Comparison of ENCODE assay signal across 22 mouse cellular contexts in genomic region chr14:60027139-60027538, GRCm38 (mm10).
DNase-seq lines count a peak whose midpoint lies in the region; ATAC-seq lines count a peak whose summit lies in the region.
"Had no signal": no experiment of that assay in that cellular context is flagged by ENCODE, and none has a peak within 500 bp of the region (broad histone marks: within the 10 kb centered on the region; RNA-seq: fewer than 3 reads in every experiment).

No protein-coding gene starts in this region.

- H3K4me3 ChIP-seq in heart, embryonic 13.5 days, result no peak overlapping the region
- no peak overlapping the region for H3K4me3 ChIP-seq in heart, embryonic 16.5 days (ENCODE audit: low read length)
- H3K4me3 ChIP-seq in lung, embryonic 16.5 days (ENCODE audit: low read length), result no peak overlapping the region
- H3K4me3 ChIP-seq: embryonic facial prominence, embryonic 12.5 days; embryonic facial prominence, embryonic 15.5 days; forebrain, embryonic 12.5 days; forebrain, embryonic 15.5 days; hindbrain, embryonic 12.5 days; hindbrain, embryonic 15.5 days had no signal

- 35% methylated on average over 1 of the region's 1 CpGs for WGBS in heart, embryonic 13.5 days
- whole genome bisulfite sequencing in heart, embryonic 16.5 days, result 26% methylated on average over 1 of the region's 1 CpGs
- 50% methylated on average over 1 of the region's 1 CpGs for WGBS in lung, embryonic 16.5 days

- H3K4me1 ChIP-seq in heart, embryonic 13.5 days, result peaks cover 11% of the 10 kb centered on the region
- H3K4me1 ChIP-seq in heart, embryonic 16.5 days (ENCODE audit: control insufficient read depth, insufficient read depth, low read length), result peaks cover 8% of the 10 kb centered on the region
- 0 out of 2 replicates have a peak, but pooled peaks cover 2% of the 10 kb centered on the region for H3K4me1 ChIP-seq in lung, embryonic 16.5 days (replicated peaks; ENCODE audit: control insufficient read depth, insufficient read depth, low read length)
- H3K4me1 ChIP-seq: embryonic facial prominence, embryonic 12.5 days; forebrain, embryonic 12.5 days; forebrain, embryonic 15.5 days; hindbrain, embryonic 12.5 days; hindbrain, embryonic 15.5 days had no signal

- H3K27ac ChIP-seq in heart, embryonic 13.5 days (replicated peaks), result peak overlapping the region; percentile 67
- peak overlapping the region; percentile 66 for H3K27ac ChIP-seq in heart, embryonic 16.5 days (ENCODE audit: low read length)
- H3K27ac ChIP-seq in lung, embryonic 16.5 days (ENCODE audit: low read length), result no peak overlapping the region
- H3K27ac ChIP-seq: embryonic facial prominence, embryonic 12.5 days; embryonic facial prominence, embryonic 15.5 days; forebrain, embryonic 12.5 days; forebrain, embryonic 15.5 days; hindbrain, embryonic 12.5 days; hindbrain, embryonic 15.5 days had no signal

- ATAC-seq in frontal cortex, adult (ENCODE audit: low TSS enrichment), result peak; percentile 70
- ATAC-seq in heart, embryonic 13.5 days (ENCODE audit: extremely low read depth, insufficient number of reproducible peaks, low FRiP score, low TSS enrichment), result no peak
- no peak; the same call in 1 of the 2 replicates for ATAC-seq in heart, embryonic 16.5 days (replicated peaks; ENCODE audit: extremely low read depth, insufficient read depth, low FRiP score)
- ATAC-seq in lung, embryonic 16.5 days (ENCODE audit: low read depth), result 0 out of 2 replicates have a peak, but pooled peaks have one; percentile 41
- ATAC-seq: forebrain, embryonic 15.5 days; intestine, postnatal 0 days; Patski had no signal

- H3K9ac ChIP-seq in heart, embryonic 13.5 days, result no peak overlapping the region
- no peak overlapping the region for H3K9ac ChIP-seq in heart, embryonic 16.5 days (ENCODE audit: low read length)
- H3K9ac ChIP-seq in lung, embryonic 16.5 days (ENCODE audit: low read length), result no peak overlapping the region
- H3K9ac ChIP-seq: embryonic facial prominence, embryonic 12.5 days; embryonic facial prominence, embryonic 15.5 days; forebrain, embryonic 12.5 days; forebrain, embryonic 15.5 days; hindbrain, embryonic 12.5 days; hindbrain, embryonic 15.5 days had no signal

- H3K9me3 ChIP-seq in heart, embryonic 13.5 days, result no peaks in the 10 kb centered on the region
- H3K9me3 ChIP-seq in heart, embryonic 16.5 days (replicated peaks; ENCODE audit: control insufficient read depth, low read length), result no peaks in the 10 kb centered on the region
- H3K9me3 ChIP-seq in lung, embryonic 16.5 days (ENCODE audit: control insufficient read depth, low read length), result no peaks in the 10 kb centered on the region
- H3K9me3 ChIP-seq: embryonic facial prominence, embryonic 12.5 days; embryonic facial prominence, embryonic 15.5 days; forebrain, embryonic 12.5 days; forebrain, embryonic 15.5 days; G1E; hindbrain, embryonic 12.5 days; hindbrain, embryonic 15.5 days had no signal

- intact Hi-C loops in heart, postnatal 36 days (cut with DNase I), result no loop called here
- intact Hi-C loops in heart, postnatal 10 days (cut with DNase I), result no loop called here

- H3K4me2 ChIP-seq in heart, embryonic 13.5 days, result peak overlapping the region; percentile 18
- H3K4me2 ChIP-seq in heart, embryonic 16.5 days (ENCODE audit: low read depth, low read length), result peak overlapping the region; percentile 45
- no peak overlapping the region for H3K4me2 ChIP-seq in lung, embryonic 16.5 days (ENCODE audit: low read depth, low read length)
- H3K4me2 ChIP-seq: embryonic facial prominence, embryonic 12.5 days; embryonic facial prominence, embryonic 15.5 days; forebrain, embryonic 12.5 days; forebrain, embryonic 15.5 days; hindbrain, embryonic 12.5 days; hindbrain, embryonic 15.5 days had no signal

- H3K36me3 ChIP-seq in heart, embryonic 13.5 days, result no peaks in the 10 kb centered on the region
- no peaks in the 10 kb centered on the region for H3K36me3 ChIP-seq in heart, embryonic 16.5 days (ENCODE audit: control insufficient read depth, insufficient read depth)
- H3K36me3 ChIP-seq in lung, embryonic 16.5 days (ENCODE audit: control insufficient read depth, insufficient read depth, low read length), result no peaks in the 10 kb centered on the region
- H3K36me3 ChIP-seq: embryonic facial prominence, embryonic 12.5 days; embryonic facial prominence, embryonic 15.5 days; forebrain, embryonic 12.5 days; G1E had no signal

- no peaks in the 10 kb centered on the region for H3K27me3 ChIP-seq in heart, embryonic 13.5 days (replicated peaks)
- H3K27me3 ChIP-seq in heart, embryonic 16.5 days (ENCODE audit: control insufficient read depth, insufficient read depth, low read length), result no peaks in the 10 kb centered on the region
- peaks cover 2% of the 10 kb centered on the region for H3K27me3 ChIP-seq in lung, embryonic 16.5 days (ENCODE audit: control insufficient read depth, insufficient read depth, low read depth, low read length)
- H3K27me3 ChIP-seq: CH12.LX; embryonic facial prominence, embryonic 12.5 days; embryonic facial prominence, embryonic 15.5 days; forebrain, embryonic 12.5 days; forebrain, embryonic 15.5 days; hindbrain, embryonic 12.5 days; hindbrain, embryonic 15.5 days had no signal

- DNase-seq in frontal cortex, postnatal 25 days (ENCODE audit: low spot score in 2 of 2), result no peak
- DNase-seq in heart, postnatal 36 days, result no peak
- DNase-seq in heart, postnatal 10 days, result no peak
- DNase-seq in lung, postnatal 25 days (ENCODE audit: low spot score), result no peak
- DNase-seq: B cell, adult 2 months; cerebellum, adult 11 months; cerebellum, adult 2 months; cerebellum, adult 9-11 months had no signal

Comparison
In these comparisons a context has a peak if more than half of its experiments do, and no peak if none do; other contexts are left out.
1. ATAC-seq: peak in frontal cortex, adult (single experiment) and lung, embryonic 16.5 days (single experiment); none in heart, embryonic 13.5 days (single experiment) and heart, embryonic 16.5 days (single experiment).